Mouse (Mus musculus) liver, adult 2 months (tissue): ENCODE data around the gene Atxn1l.

Source experiments
- CTCF ChIP-seq: fragments of 200-500 bp; IDR thresholded peaks from 2 replicates; pipeline ENCODE4 v1.5.1; 2011; ENCODE audit warnings: low read depth, low read length, control low read depth
- POLR2A ChIP-seq: fragments of 200-500 bp; IDR thresholded peaks from 2 replicates; pipeline ENCODE4 v1.6.1; 2011; ENCODE audit warnings: low read length, control low read depth; ENCODE audit not compliant: insufficient read depth; ENCODE audit errors: extremely low read depth

GRCm38 (mm10) chr8:109707921-109708320 lies 29.6 kb downstream of the Atxn1l start:
- TF ChIP-seq CTCF (no peak), POLR2A (no peak)
